Mouse (Mus musculus): ENCODE measurements around the gene Nxf7. TPM values are rescaled to one million over a fixed set of nuclear protein-coding genes. Genes with fewer than 3 reads are reported as not detected.

The Nxf7 gene
- polyA plus RNA-seq, 1 experiment, result 4.3 TPM

Other genes with a start within 250 kb of the Nxf7 start
- gene Gm5128, start 225.5 kb downstream of the Nxf7 start, polyA plus RNA-seq (2012; rRNA removed), result not detected in 2 replicates
- gene Gm7903, start 164.9 kb downstream of the Nxf7 start, polyA plus RNA-seq (2012; rRNA removed), result 0.06 TPM in 2 replicates
- gene AV320801, start 104.2 kb downstream of the Nxf7 start, polyA plus RNA-seq (2012; rRNA removed), result 0.02 TPM in 1 of 2 replicates, not detected in the other
- not detected in 2 replicates for gene Prame, start 28.9 kb upstream of the Nxf7 start, polyA plus RNA-seq (2012; rRNA removed)
- gene Tcp11x2, start 95.0 kb upstream of the Nxf7 start, polyA plus RNA-seq (2012; rRNA removed), result not detected in 2 replicates
- not detected in 2 replicates for gene Tmsb15a, start 126.5 kb upstream of the Nxf7 start, polyA plus RNA-seq (2012; rRNA removed)
- 20.8 and 23.2 TPM in 2 replicates for gene Armcx5, start 144.0 kb upstream of the Nxf7 start, polyA plus RNA-seq (2012; rRNA removed)
- 181 and 198 TPM in 2 replicates for gene Gprasp1, start 144.0 kb upstream of the Nxf7 start, polyA plus RNA-seq (2012; rRNA removed)
- gene Bhlhb9, start 198.8 kb upstream of the Nxf7 start, polyA plus RNA-seq (2012; rRNA removed), result 41.7 and 42.0 TPM in 2 replicates
- gene Gprasp2, start 240.3 kb upstream of the Nxf7 start, polyA plus RNA-seq (2012; rRNA removed), result 91.8 and 112 TPM in 2 replicates